Mouse (Mus musculus) cerebellum, adult 11 months (tissue): ENCODE results near the gene Cdc5l.
"Not testable (repeated sequence)": the region's sequence is repeated elsewhere in the genome, so short reads cannot be mapped to it uniquely, and the experiment has no call there.

Experiments used
- DNase-seq: peaks from one replicate; pipeline ENCODE4 v3.0.0; 2022

Cdc5l gene

DNA sequence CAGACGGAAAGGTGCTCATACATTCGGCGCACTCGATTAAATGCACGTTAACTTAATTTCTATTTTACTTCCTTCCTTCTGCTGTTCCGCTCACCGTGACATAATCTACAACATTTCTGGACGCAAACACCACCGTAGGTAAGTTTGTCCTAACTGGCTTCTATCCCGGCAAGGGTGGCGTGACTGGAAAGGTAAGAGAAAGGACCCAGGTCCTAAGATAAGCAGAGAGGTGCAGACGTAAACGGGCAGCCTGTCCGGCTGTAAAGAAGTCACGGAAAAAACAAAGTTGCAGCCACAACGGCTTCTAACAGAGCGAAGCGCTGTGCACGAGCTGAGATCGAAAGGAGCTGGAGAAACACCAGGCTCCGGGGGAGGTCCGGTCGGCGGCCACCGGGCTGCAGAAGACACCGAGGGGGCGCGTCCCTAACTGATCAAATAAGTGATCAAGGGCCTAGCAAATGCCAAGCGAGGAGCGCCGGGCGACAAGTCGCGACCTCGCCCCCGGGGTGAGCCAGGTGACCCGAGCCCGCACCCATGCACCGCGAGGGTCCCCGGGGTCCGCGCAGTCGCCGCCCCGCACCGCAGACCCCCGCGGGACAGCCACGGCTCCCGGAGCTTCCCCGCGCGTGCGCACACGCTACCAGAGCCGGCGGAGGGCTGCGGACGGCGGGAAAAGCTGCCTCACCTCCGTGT lies 685 bp downstream of the Cdc5l start:
- no peak for DNase-seq

DNA sequence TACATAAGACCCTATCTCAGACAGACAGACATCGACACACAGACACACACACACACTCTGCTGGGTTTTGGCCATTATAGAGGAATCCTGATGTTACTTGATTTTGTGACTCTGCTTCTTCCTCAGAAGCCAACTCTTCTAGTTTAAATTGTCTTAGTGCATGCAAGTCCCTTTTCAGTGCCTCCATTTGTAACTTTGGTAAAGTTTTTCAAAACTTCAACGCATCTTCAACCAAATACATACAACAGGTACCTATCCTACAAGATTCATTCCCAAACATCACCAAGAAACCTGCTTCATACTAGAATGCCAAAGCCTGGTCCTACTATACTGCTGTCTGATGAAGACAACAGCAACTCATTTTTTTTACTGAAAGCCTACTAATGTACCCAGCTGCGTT lies 1.5 kb downstream of the Cdc5l start:
- DNase-seq = no peak

DNA sequence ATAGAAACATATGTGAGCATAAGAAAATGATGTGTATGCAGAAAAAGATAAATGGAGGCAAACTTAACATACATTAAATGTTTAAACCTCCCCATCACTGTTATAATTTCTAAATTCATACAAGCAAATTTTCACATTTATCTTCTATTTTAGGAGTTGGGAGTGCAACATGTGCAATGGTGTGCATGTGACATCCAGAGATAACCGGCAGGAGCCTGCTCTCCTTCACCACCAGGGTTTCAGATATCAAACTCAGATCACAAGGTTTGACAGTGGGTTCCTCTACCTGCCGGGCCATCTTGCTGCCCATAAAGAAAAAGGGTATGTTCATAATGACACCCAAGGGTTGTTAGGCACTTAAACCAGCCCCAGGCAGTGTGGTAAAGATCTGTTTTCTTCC lies 16.1 kb downstream of the Cdc5l start:
- DNase-seq = no peak

DNA sequence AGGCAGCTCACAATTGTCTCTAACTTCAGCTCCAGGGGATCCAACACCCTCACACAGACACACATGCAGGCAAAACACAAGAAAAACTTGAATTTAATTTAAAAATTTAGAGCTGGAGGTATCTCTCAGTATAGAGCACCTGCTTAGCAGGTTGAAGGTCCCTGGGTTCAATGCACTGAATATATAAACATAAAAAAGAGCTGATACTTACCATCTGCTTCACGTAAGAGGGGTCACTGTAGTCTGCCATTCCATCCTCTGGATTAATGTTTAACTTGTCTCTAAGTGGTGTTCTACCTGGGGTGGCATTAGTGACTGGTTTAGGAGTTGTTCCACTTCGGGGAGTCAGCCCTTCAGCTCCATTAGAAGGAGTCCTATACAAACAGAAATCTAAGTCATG lies 21.9 kb downstream of the Cdc5l start:
- not testable (repeated sequence) for DNase-seq

DNA sequence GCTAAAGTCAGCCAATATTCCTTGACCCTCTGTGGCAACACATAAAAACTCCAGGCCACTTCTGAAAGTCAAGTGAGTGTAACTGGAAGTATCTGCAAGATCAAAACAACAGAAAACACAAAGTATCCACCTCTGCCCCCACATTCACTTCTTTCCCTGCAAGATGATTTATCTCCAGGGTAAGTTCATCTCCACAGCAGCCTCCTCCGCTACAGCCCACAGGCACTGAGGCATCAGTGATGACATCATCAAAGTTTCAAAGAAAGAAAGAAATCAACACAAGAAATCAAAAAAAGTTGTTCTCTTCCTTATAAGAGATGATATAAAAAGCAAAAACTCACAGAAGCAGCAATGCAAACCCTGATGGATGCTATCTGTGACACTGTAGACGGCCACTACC lies 24.8 kb downstream of the Cdc5l start:
- DNase-seq = no peak

DNA sequence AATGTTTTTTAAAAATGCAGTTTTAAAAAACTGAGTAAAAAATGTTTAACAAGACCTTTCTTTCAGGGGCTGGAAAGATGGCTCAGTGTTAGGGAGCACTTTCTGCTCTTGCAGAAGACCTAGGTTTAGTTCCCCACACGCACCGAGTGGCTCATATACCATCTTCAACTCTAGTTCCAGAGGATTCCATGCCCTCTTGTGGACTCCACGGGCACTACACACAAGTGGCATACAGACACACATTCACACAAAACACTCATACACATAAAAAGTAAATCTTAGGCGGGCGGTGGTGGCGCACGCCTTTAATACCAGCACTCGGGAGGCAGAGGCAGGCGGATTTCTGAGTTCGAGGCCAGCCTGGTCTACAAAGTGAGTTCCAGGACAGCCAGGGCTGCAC lies 27.3 kb downstream of the Cdc5l start:
- DNase-seq = no peak

DNA sequence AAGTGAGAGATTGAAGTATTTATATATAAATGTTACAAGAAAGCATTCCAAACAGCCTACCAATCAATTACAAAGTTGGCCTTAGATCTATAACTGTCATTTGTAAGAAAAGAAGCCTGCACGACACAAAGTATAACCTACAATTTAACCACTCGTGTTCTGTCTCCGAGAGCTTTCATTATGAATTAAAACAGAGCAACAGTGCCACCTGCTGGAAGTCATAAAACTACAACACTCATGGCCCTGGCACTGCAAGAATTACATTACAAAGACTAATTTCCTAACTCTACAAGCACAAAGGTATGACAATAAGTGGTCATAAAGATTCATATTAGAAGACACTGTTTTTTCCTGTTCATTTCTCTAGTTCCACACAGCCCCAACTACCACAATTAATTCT lies 30.3 kb downstream of the Cdc5l start:
- peak; percentile 36 for DNase-seq

DNA sequence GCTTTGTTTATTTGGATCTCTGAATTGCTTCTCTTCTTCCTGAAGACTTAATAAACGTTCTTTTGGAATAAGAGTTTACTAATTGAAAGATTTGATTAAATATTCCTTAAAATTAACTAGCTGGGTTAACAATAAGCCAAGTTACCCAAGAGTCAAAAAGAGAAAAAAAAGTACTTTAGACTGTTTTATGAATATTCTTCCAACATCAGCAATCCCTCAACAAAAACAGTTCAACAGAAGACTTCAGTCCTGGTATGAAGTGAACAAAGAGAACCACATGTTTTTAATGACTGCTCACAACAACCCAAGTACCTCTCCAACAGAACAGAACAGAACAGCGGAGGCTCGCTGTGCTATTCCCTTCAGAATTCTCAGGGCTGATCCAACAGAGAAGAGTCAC lies 30.9 kb downstream of the Cdc5l start:
- DNase-seq = no peak

DNA sequence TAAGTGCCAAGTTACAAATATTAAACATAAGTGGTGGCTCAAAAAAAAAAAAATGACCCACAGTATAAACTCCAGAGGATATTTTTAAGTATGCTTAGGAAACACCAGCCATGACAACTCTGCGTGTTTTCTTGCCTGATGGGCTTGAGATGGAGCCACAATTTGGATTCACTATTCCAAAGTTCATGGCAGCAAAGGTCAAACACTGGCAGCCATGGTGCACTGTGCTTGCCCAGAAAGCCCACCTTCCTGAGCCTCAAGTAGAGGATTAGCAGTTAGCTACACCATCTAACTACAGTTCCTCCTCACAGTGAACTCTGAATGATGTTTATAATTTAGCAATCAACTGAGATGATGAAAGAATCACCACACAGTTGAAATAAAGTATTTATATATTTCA lies 31.4 kb downstream of the Cdc5l start:
- DNase-seq = no peak

DNA sequence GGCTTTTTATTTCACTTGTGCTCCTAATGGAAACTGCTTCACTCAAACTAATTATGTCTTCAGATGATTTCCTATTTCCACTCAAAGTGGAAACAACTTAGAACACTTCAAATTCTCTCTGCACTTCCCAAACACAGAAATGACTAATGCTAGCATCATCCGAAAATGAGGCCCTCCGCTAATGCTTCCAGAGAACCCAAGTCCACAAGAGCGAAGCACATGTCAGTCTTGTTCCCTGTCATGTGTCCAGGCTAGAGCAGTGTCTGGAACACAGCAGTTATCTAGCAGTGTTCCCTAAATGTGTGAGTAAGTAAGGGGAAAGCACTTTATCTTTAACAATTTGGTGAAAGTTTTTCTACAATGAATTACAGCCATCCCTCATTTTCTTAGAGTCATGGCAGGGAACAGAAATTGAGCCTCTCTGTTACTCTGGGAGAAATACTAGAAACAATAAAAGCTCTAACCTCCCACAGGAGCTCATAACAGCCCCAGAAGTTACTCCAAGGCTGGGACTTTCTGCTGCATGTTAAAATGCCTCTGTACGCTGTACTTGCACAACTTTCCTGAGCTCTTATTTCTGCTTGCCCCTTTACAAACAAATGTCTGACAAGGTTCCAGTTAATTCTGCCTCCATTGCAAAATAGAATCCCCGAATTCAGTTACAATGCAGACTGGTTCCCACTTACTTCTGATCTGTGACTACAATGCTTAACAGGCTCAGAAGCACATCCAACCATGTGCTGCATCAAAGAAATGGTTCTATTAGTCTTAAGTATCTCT lies 32.2 kb downstream of the Cdc5l start:
- no peak for DNase-seq

DNA sequence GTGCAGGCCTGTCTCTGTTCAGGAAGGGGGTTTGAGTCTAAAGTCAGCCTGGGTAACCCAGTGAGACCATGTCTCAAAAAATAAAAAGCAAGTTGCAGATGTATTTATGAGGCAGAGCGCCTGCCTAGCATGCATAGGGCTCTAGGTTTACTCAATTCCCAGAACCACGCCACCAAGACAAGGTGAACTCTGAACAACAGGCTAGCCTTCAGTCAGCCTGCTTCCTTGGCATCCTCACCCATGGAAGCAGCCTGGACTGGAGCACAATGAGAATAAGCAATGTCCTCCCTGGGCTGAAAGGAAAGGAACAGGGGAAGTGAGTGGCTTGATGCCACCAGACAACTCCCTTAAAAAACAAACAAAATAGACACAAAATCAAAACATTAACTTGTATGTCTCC lies 35.5 kb downstream of the Cdc5l start:
- no peak for DNase-seq

DNA sequence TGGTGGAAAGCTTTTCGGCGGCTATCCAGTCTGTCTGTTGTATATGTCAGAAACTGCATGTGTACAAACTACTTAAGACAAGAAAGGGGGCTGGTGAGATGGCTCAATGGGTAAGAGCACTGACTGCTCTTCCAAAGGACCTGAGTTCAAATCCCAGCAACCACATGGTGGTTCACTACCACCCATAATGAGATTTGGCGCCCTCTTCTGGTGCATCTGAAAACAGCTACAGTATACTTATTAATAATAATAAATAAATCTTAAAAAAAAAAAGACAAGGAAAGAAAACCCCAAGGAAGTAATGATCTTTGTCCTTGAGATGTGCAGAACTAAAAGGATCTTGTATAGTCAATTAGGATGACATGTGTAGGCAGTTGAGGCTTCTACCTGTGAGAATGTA lies 36.0 kb downstream of the Cdc5l start:
- no peak for DNase-seq

DNA sequence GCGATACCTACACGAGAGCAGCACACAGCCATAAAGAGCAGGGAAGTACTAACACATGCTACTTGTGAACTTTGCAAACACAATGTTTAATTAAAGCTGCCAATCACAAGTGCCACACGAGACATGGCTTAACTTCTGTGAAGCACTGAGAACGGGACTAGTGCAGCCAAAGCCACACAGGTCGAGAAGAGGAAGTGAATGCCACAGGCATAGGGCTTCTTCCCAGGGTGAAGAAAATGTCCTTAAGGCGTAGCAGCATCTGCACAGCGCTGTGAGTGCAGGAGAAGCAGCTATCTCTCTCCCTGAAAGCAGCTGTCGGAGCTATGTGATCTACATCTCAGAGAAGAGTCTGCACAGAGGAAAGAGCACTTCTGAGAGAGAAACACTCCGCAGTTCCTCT lies 38.9 kb downstream of the Cdc5l start:
- DNase-seq = no peak

DNA sequence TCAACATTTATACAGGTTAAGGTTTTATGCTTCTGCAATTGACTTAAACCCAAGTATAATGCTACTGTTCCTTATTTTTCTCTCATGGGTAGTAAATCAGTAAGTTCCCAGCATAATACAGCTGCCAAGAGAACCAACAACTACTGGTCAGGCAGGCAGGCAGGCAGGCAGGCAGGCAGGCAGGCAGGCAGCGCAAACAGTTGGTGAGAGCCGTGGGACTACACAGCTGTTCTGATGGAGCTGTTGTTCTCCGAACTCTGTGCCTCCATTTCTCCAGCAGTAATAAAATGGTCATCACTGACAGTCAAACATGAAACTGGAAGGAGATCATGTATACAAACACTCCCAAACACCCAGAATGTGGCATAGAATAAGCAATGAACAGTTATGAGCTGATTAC lies 39.8 kb downstream of the Cdc5l start:
- DNase-seq = no peak

DNA sequence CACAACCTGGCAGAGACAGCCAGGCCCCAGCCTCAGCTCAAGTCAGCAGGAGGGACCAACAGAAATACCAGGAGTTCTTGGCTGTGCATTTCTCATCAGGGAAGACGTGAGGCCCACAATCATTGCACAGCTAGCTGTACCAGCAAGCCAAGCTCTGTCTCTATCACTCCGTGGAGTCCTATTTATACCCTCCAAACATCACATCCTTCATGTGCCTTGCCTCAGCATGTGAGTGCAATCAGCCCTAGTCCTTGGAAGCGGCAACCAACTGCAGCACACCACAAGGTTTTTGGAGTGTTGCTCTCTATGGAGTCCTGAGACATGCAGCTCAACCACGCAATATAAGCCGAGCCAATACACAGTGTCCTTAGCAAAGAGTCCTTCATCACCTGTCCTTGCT lies 43.6 kb downstream of the Cdc5l start:
- no peak for DNase-seq

DNA sequence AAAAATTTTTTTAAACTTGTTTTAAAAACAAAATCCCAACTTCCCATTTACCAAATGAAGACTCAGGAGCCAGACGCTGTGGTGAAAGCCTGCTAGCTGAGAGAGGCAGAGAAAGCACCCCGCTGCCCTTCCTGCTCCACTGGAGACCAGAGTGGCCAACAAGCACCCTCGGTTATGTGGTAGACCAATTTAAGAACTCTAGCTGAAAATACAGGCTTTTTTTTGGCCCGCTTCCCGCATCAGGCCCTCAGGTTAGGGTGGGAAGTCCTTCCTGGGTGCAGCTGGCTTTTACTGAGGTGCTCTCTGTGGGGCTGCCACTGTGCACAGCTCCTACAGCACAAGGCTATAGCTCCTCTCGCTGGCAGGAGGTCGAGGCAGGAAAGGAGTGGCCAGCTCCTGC lies 46.6 kb downstream of the Cdc5l start:
- no peak for DNase-seq

DNA sequence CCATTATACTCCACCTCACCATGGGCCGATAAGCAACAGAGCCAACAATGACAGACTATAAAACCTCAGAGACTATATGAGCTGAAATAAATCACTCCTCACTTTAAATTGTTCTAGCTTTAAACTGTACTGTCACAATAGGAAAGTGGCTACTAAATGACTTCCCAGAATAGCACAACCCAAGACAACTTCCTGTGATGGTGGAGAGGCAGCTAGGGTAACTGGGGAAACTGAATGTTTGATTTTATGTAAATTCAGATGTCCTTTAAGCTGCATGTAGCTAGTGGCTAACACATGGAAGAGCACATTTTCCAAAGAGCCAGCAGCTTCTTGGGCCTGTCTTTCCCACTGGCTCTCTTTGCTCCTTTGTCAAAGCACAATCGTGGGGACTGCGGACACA lies 50.2 kb downstream of the Cdc5l start:
- DNase-seq = no peak

DNA sequence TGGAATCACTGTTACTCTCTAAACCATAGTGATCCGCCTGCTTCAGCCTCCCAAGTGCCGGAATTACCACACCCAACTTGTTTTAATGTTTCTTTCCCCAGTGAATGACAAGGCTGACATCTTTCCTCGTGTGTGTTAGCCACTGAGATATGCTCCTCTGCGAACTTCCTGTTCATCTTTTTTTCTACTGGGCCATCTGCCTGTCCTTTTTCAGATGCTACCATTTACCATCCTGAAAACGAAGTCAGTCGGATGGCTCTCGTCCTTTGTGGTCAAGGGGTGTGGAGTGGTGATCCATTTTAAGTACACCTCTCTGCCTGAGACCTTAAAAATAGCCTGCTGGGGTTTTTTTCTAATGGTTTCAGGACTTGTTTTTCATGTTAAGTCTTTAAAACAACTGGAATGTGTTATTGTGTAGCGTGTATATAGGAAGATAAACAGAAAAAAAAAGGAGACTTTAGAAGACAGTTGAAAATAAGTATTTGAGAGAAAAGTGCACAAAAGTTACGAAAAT lies 54.2 kb downstream of the Cdc5l start:
- no peak for DNase-seq

DNA sequence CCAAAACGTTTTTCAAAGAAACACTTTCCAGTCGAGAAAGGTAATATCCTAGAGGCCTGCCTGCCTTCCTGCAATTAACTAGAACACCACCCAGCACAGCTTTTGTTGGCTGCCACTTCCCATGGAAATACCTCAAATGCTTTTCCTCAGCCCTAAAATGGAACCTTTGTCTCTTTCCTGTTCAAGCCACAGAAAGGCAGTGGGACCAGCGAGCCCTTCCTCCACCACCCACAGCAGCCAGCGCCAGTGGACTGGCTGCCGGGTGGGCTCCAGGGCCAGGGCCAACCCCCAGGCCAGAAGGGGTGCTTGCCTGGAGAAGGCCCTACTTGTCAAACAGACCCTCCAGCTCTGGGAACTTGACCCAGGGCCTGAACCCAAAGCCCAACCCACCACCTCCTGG lies 56.2 kb downstream of the Cdc5l start:
- no peak for DNase-seq

DNA sequence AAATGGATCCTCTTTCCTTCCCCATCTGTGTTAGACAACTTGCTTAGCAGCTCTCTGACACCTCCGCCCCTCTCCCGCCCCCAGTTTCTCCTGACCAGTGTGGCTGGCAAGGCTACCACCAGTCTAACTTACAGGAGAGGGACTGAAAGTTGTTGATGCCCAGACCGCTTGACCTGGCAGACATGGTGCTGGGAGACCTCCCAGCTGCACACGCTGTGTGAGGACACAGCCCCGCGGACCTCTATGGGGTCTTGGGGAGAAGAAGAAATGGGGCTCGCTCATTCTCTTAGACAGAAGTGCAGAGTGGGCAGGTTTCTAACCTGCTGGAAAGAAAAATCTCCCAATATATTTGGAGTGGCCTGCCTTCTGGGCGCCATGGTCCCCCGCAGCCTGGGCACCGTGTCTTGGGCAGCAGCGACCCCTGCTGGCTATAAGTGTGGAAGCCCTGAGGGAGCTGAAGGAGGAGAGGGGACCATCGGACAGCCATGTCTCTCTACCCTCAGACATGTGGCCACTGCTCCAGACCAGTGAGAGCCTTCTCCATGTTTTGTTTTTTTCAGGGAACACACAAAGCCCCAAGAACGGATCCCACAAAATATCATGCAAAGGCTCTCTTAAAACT lies 59.4 kb downstream of the Cdc5l start:
- DNase-seq = peak; percentile 62

DNA sequence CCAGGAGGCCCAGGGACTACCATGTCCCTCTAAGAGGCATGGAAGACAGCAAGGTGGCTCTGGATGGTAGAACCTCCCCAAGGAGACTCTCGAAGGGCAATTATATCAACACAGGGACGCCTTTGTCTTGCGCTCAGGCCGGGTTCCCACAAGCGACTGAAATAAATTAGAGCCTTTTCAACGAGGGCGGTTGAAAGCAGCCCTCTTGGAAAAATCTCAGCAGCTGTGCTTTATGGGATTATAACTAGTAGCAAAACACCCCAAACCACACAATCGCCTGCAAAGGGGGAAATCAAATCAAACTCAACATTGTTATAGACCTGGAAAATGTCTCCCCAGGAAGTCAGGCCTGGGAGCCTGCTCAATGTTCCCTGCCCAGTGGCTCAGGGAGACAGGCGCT lies 62.5 kb downstream of the Cdc5l start:
- no peak for DNase-seq

DNA sequence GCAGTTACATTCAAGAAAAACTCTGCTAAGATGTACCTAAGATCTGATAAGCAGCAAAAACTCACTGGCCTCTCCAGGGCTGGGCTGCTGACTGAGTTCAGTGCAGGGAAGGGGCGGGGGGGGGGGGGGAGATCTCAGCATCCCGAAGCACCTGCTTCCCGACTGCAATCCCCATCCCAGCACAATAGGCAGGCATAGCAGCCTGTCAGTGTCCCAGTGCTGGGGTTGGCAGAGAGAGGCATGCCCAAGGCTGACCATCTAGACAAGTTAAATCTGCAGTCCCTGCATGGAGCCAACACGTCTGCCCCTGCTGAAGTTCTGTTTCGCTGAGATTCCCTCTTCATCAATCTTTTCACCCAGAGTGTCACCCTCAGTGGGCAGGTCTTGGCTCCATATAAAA lies 63.0 kb downstream of the Cdc5l start:
- no peak for DNase-seq

DNA sequence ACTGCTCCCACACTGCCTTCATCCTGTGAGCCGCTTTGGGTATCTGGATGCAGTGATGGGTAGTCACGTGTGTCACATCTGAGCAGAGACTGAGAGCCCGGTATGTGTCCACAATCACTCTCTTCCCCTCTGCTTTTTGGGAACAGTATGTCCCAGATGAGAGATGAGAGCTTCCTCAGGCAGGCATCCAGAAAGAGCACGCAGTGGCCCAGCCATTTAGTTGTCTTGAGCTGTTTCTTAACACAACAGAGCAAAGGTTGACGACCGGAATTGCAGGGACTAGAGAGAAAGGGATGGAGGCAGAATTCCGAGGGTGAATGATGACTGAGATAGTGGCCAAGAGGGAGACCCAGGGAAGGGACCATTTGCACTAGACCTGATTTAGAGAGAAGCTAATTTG lies 68.7 kb downstream of the Cdc5l start:
- no peak for DNase-seq

DNA sequence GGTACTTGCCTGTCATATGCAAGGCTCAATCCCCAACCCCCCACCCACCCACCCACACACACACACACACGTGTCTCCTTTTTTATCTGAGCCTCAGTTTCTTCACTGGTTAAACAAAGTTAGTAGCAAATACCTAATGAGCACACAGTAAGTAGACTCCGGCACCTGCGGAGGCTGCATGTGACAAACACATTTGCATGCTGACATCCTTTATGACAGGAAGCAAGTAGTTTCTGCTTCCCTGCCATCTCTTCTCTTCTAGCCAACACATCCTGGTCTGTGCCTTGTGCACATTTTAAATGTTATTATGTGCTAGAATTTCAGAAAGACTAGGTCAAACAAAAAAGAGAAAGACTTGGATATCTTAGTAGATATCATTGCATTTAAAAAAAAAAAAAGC lies 72.6 kb downstream of the Cdc5l start:
- no peak for DNase-seq
